ENCODE assay signal across 1 mouse cellular context in genomic region chr15:102670767-102671575, GRCm38 (mm10).
TF ChIP-seq lines count a peak whose summit lies in the region.

No protein-coding gene starts in this region.

TF ChIP-seq in MEL, 35 proteins besides CTCF, POLR2A, EP300 and RAD21 (continued from another document):
- TF ChIP-seq CHD1 (IDR thresholded peaks at IDR 0.05; ENCODE audit: low read depth, low read length) (no peak), SIN3A (IDR thresholded peaks at IDR 0.05; ENCODE audit: low read length) (peak; percentile 93), E2F4 (IDR thresholded peaks at IDR 0.05; ENCODE audit: borderline replicate concordance, low read depth, low read length) (peak; percentile 93), ZMIZ1 (IDR thresholded peaks at IDR 0.05; ENCODE audit: low read depth, low read length) (peak; percentile 59; the same call in 1 of the 2 replicates), SMC3 (IDR thresholded peaks at IDR 0.05; ENCODE audit: low read depth, low read length) (peak; percentile 97), USF2 (IDR thresholded peaks at IDR 0.05; ENCODE audit: borderline replicate concordance in 1 of 2, insufficient read depth in 1 of 2, low read depth in 1 of 2, low read length in 2 of 2) (no peak), GATA1 (IDR thresholded peaks at IDR 0.05; ENCODE audit: low read depth, low read length) (0 out of 2 replicates have a peak, but pooled peaks have one; percentile 25), HCFC1 (IDR thresholded peaks at IDR 0.05; ENCODE audit: low read depth, low read length) (peak; percentile 93), GABPA (IDR thresholded peaks at IDR 0.05; ENCODE audit: low read depth, low read length) (peak; percentile 90; the same call in 1 of the 2 replicates), MAZ (IDR thresholded peaks at IDR 0.05; ENCODE audit: low read depth, low read length) (peak; percentile 97; the same call in 1 of the 2 replicates), TBP (IDR thresholded peaks at IDR 0.05; ENCODE audit: low read depth, low read length) (peak; percentile 92; the same call in 1 of the 2 replicates), ZKSCAN1 (IDR thresholded peaks at IDR 0.05; ENCODE audit: low read depth, low read length) (no peak), MYB (IDR thresholded peaks at IDR 0.05; ENCODE audit: low read depth, low read length) (no peak), ELF1 (IDR thresholded peaks at IDR 0.05; ENCODE audit: low read depth, low read length) (peak; percentile 71), ZNF384 (IDR thresholded peaks at IDR 0.05; ENCODE audit: low read depth, low read length) (peak; percentile 87), KAT2A (conservative IDR thresholded peaks at IDR 0.05; ENCODE audit: low read depth, low read length) (peak; percentile 83), JUND (IDR thresholded peaks at IDR 0.05; ENCODE audit: low read depth, low read length) (peak; percentile 64)
TF ChIP-seq in MEL: peak in this region for 24.
